Mouse (Mus musculus) stomach, postnatal 0 days (tissue): ENCODE data around the gene Pcyt1a.

ENCODE experiments used
- CTCF ChIP-seq: IDR thresholded peaks from 2 replicates; pipeline ENCODE4 v1.5.1; 2016; ENCODE audit warnings: antibody characterized with exemption, low read depth, mild to moderate bottlenecking, moderate library complexity
- EP300 ChIP-seq: optimal IDR thresholded peaks from 2 replicates; pipeline ENCODE3; 2016; ENCODE audit warnings: antibody characterized with exemption

- no peak for TF ChIP-seq EP300
- no peak for TF ChIP-seq CTCF
Measured at GRCm38 (mm10) chr16:32512921-32513320, 82.2 kb downstream of the Pcyt1a start.
